Mouse (Mus musculus): Measurements from ENCODE around the gene Urm1. TPM values are rescaled to one million over a fixed set of nuclear protein-coding genes. Genes with fewer than 3 reads are reported as not detected.
"Not testable (repeated sequence)": the region's sequence is repeated elsewhere in the genome, so short reads cannot be mapped to it uniquely, and the experiment has no call there.

The Urm1 gene
- 10.3 and 15.2 TPM in 2 replicates for total RNA-seq (2014; fragmentation: Nextera tagmentation)
- total RNA-seq (2017) = 19.9 and 23.8 TPM in 2 replicates
- polyA plus RNA-seq (2012) = 43.5 and 71.3 TPM in 2 replicates

- TF ChIP-seq CTCF (IDR thresholded peaks at IDR 0.05; ENCODE audit: low read depth, low read length) (no peak), TAL1 (conservative IDR thresholded peaks at IDR 0.05; ENCODE audit: low read depth, low read length) (no peak), GATA2 (IDR thresholded peaks at IDR 0.05; ENCODE audit: borderline replicate concordance, low read depth, low read length) (no peak), GATA1 (IDR thresholded peaks at IDR 0.05; ENCODE audit: borderline replicate concordance, low read length) (no peak), POLR2AphosphoS5 (IDR thresholded peaks at IDR 0.05; ENCODE audit: insufficient replicate concordance, low read depth, low read length) (no peak)
- Histone ChIP-seq H3K9me3 (replicated peaks) (no peaks in the 10 kb centered on the region), H3K27me3 (ENCODE audit: insufficient read depth, low read length) (no peaks in the 10 kb centered on the region), H3K4me3 (ENCODE audit: low read depth, low read length) (peak within 1 kb of the TSS; percentile 71), H3K36me3 (replicated peaks) (peaks cover 14% of the 10 kb centered on the region), H3K4me1 (ENCODE audit: insufficient read depth, low read depth, low read length) (peaks cover 33% of the 10 kb centered on the region)
- ATAC-seq (ENCODE audit: extremely low read depth, insufficient number of reproducible peaks, low FRiP score, poor library complexity, severe bottlenecking) (no peak), DNase-seq (ENCODE audit: low spot score) (peak; percentile 76)
These were observed at the start of gene Urm1 for GRCm38 (mm10) chr2:29820025-29820817. TSS of gene Urm1 (plus strand) at chr2:29820075.

- ATAC-seq (ENCODE audit: extremely low read depth, insufficient number of reproducible peaks, low FRiP score, poor library complexity, severe bottlenecking) (no peak), DNase-seq (ENCODE audit: low spot score) (no peak)
- Histone ChIP-seq H3K4me3 (ENCODE audit: low read depth, low read length) (no peak overlapping the region), H3K4me1 (ENCODE audit: insufficient read depth, low read depth, low read length) (peaks cover 10% of the 10 kb centered on the region), H3K9me3 (replicated peaks) (no peaks in the 10 kb centered on the region), H3K27me3 (ENCODE audit: insufficient read depth, low read length) (peaks cover 22% of the 10 kb centered on the region), H3K36me3 (replicated peaks) (peaks cover 9% of the 10 kb centered on the region)
- TF ChIP-seq TAL1 (conservative IDR thresholded peaks at IDR 0.05; ENCODE audit: low read depth, low read length) (no peak), GATA2 (IDR thresholded peaks at IDR 0.05; ENCODE audit: borderline replicate concordance, low read depth, low read length) (no peak), GATA1 (IDR thresholded peaks at IDR 0.05; ENCODE audit: borderline replicate concordance, low read length) (no peak), POLR2AphosphoS5 (IDR thresholded peaks at IDR 0.05; ENCODE audit: insufficient replicate concordance, low read depth, low read length) (no peak), CTCF (IDR thresholded peaks at IDR 0.05; ENCODE audit: low read depth, low read length) (no peak)
These were observed 49.7 kb upstream of the Urm1 start for GRCm38 (mm10) chr2:29770162-29770561.

GRCm38 (mm10) chr2:29771611-29772461 is 48.0 kb upstream of the Urm1 start:
- TF ChIP-seq CTCF (IDR thresholded peaks at IDR 0.05; ENCODE audit: low read depth, low read length) (no peak), TAL1 (conservative IDR thresholded peaks at IDR 0.05; ENCODE audit: low read depth, low read length) (no peak), GATA1 (IDR thresholded peaks at IDR 0.05; ENCODE audit: borderline replicate concordance, low read length) (no peak), POLR2AphosphoS5 (IDR thresholded peaks at IDR 0.05; ENCODE audit: insufficient replicate concordance, low read depth, low read length) (no peak; the same call in 1 of the 2 replicates), GATA2 (IDR thresholded peaks at IDR 0.05; ENCODE audit: borderline replicate concordance, low read depth, low read length) (no peak)
- ATAC-seq (ENCODE audit: extremely low read depth, insufficient number of reproducible peaks, low FRiP score, poor library complexity, severe bottlenecking) (no peak), DNase-seq (ENCODE audit: low spot score) (no peak)
- Histone ChIP-seq H3K27me3 (ENCODE audit: insufficient read depth, low read length) (peaks cover 14% of the 10 kb centered on the region), H3K4me3 (ENCODE audit: low read depth, low read length) (no peak overlapping the region), H3K9me3 (replicated peaks) (no peaks in the 10 kb centered on the region), H3K4me1 (ENCODE audit: insufficient read depth, low read depth, low read length) (peaks cover 10% of the 10 kb centered on the region), H3K36me3 (replicated peaks) (peaks cover 24% of the 10 kb centered on the region)

GRCm38 (mm10) chr2:29773323-29773722 is 46.6 kb upstream of the Urm1 start:
- no peaks in the 10 kb centered on the region for H3K9me3 ChIP-seq (replicated peaks)
- H3K27me3 ChIP-seq (ENCODE audit: insufficient read depth, low read length) = peaks cover under 1% of the 10 kb centered on the region; the same call in 1 of the 2 replicates
- ATAC-seq (ENCODE audit: extremely low read depth, insufficient number of reproducible peaks, low FRiP score, poor library complexity, severe bottlenecking) (no peak), DNase-seq (ENCODE audit: low spot score) (no peak)
- TF ChIP-seq GATA1 (IDR thresholded peaks at IDR 0.05; ENCODE audit: borderline replicate concordance, low read length) = no peak
- no peak for TF ChIP-seq CTCF (IDR thresholded peaks at IDR 0.05; ENCODE audit: low read depth, low read length)
- TF ChIP-seq POLR2AphosphoS5 (IDR thresholded peaks at IDR 0.05; ENCODE audit: insufficient replicate concordance, low read depth, low read length) = no peak
- TF ChIP-seq GATA2 (IDR thresholded peaks at IDR 0.05; ENCODE audit: borderline replicate concordance, low read depth, low read length) = no peak
- no peak for TF ChIP-seq TAL1 (conservative IDR thresholded peaks at IDR 0.05; ENCODE audit: low read depth, low read length)
- peaks cover 39% of the 10 kb centered on the region for H3K36me3 ChIP-seq (replicated peaks)
- H3K4me1 ChIP-seq (ENCODE audit: insufficient read depth, low read depth, low read length) = peaks cover 12% of the 10 kb centered on the region
- no peak overlapping the region for H3K4me3 ChIP-seq (ENCODE audit: low read depth, low read length)

GRCm38 (mm10) chr2:29781256-29781655 is 38.6 kb upstream of the Urm1 start:
- Histone ChIP-seq H3K36me3 (replicated peaks) (peaks cover 97% of the 10 kb centered on the region), H3K4me1 (ENCODE audit: insufficient read depth, low read depth, low read length) (peaks cover 18% of the 10 kb centered on the region)
- not testable (repeated sequence) for H3K9me3 ChIP-seq (replicated peaks); ATAC-seq (ENCODE audit: extremely low read depth, insufficient number of reproducible peaks, low FRiP score, poor library complexity, severe bottlenecking); H3K4me3 ChIP-seq (ENCODE audit: low read depth, low read length); DNase-seq (ENCODE audit: low spot score); H3K27me3 ChIP-seq (ENCODE audit: insufficient read depth, low read length)

GRCm38 (mm10) chr2:29784290-29784689 is 35.6 kb upstream of the Urm1 start:
- Histone ChIP-seq H3K36me3 (replicated peaks) (peaks cover 73% of the 10 kb centered on the region), H3K27me3 (ENCODE audit: insufficient read depth, low read length) (no peaks in the 10 kb centered on the region), H3K9me3 (replicated peaks) (no peaks in the 10 kb centered on the region; the same call in 1 of the 2 replicates), H3K4me1 (ENCODE audit: insufficient read depth, low read depth, low read length) (peaks cover 27% of the 10 kb centered on the region), H3K4me3 (ENCODE audit: low read depth, low read length) (no peak overlapping the region)
- DNase-seq (ENCODE audit: low spot score) (no peak), ATAC-seq (ENCODE audit: extremely low read depth, insufficient number of reproducible peaks, low FRiP score, poor library complexity, severe bottlenecking) (no peak)
- TF ChIP-seq GATA1 (IDR thresholded peaks at IDR 0.05; ENCODE audit: borderline replicate concordance, low read length) = no peak
- no peak for TF ChIP-seq GATA2 (IDR thresholded peaks at IDR 0.05; ENCODE audit: borderline replicate concordance, low read depth, low read length)
- TF ChIP-seq POLR2AphosphoS5 (IDR thresholded peaks at IDR 0.05; ENCODE audit: insufficient replicate concordance, low read depth, low read length) = no peak
- no peak for TF ChIP-seq TAL1 (conservative IDR thresholded peaks at IDR 0.05; ENCODE audit: low read depth, low read length)
- TF ChIP-seq CTCF (IDR thresholded peaks at IDR 0.05; ENCODE audit: low read depth, low read length) = no peak
